33 mouse cellular contexts compared by ENCODE assay signal in genomic region chr1:35372751-35373150, GRCm38 (mm10).
"Had no signal": no experiment of that assay in that cellular context is flagged by ENCODE, and none has a peak within 500 bp of the region (broad histone marks: within the 10 kb centered on the region; RNA-seq: fewer than 3 reads in every experiment).

No protein-coding gene starts in this region.

- H3K27me3 ChIP-seq: heart, embryonic 12.5 days; heart, embryonic 13.5 days; heart, embryonic 15.5 days; hindbrain, embryonic 13.5 days; hindbrain, embryonic 15.5 days; intestine, embryonic 15.5 days; kidney, embryonic 15.5 days had no signal

- H3K4me1 ChIP-seq: heart, embryonic 10.5 days; heart, embryonic 12.5 days; heart, embryonic 13.5 days; heart, embryonic 15.5 days; hindbrain, embryonic 10.5 days; hindbrain, embryonic 13.5 days; hindbrain, embryonic 15.5 days; intestine, embryonic 15.5 days; kidney, embryonic 15.5 days had no signal

- H3K27ac ChIP-seq: heart, embryonic 10.5 days; heart, embryonic 13.5 days; heart, embryonic 15.5 days; hindbrain, embryonic 10.5 days; hindbrain, embryonic 13.5 days; hindbrain, embryonic 15.5 days; hindbrain, postnatal 0 days; intestine, embryonic 15.5 days; kidney, embryonic 15.5 days; kidney, postnatal 0 days; layer of hippocampus, adult 2 months; left cerebral cortex, adult 2 months had no signal

- DNase-seq: heart, postnatal 10 days; heart, postnatal 14 days; heart, postnatal 36 days; heart, postnatal 4 days; kidney, adult 11 months; kidney, adult 18-20 months; kidney, adult 2 months; kidney, adult 9 months; kidney, postnatal 10 days; kidney, postnatal 14 days; kidney, postnatal 25 days; kidney, postnatal 36 days; kidney, postnatal 4 days; layer of hippocampus, adult 9-11 months; layer of hippocampus, postnatal 36 days had no signal

- H3K4me3 ChIP-seq: heart, embryonic 10.5 days; heart, embryonic 12.5 days; heart, embryonic 13.5 days; heart, embryonic 15.5 days; hindbrain, embryonic 10.5 days; hindbrain, embryonic 13.5 days; hindbrain, embryonic 15.5 days; intestine, embryonic 15.5 days; kidney, embryonic 15.5 days; layer of hippocampus, adult 2 months; left cerebral cortex, adult 2 months had no signal

- H3K9ac ChIP-seq: heart, embryonic 12.5 days; heart, embryonic 13.5 days; heart, embryonic 15.5 days; hindbrain, embryonic 13.5 days; hindbrain, embryonic 15.5 days; intestine, embryonic 15.5 days; kidney, embryonic 15.5 days had no signal

- H3K4me2 ChIP-seq: heart, embryonic 11.5 days; heart, embryonic 12.5 days; heart, embryonic 13.5 days; heart, embryonic 15.5 days; hindbrain, embryonic 13.5 days; hindbrain, embryonic 15.5 days; intestine, embryonic 15.5 days; kidney, embryonic 15.5 days had no signal

- H3K9me3 ChIP-seq: heart, embryonic 10.5 days; heart, embryonic 12.5 days; heart, embryonic 13.5 days; heart, embryonic 15.5 days; hindbrain, embryonic 10.5 days; hindbrain, embryonic 13.5 days; hindbrain, embryonic 15.5 days; intestine, embryonic 15.5 days; kidney, embryonic 15.5 days had no signal

- H3K36me3 ChIP-seq: heart, embryonic 10.5 days; heart, embryonic 12.5 days; heart, embryonic 13.5 days; heart, embryonic 15.5 days; hindbrain, embryonic 10.5 days; hindbrain, embryonic 13.5 days; hindbrain, embryonic 15.5 days; intestine, embryonic 15.5 days; kidney, embryonic 15.5 days had no signal

- ATAC-seq: hindbrain, embryonic 16.5 days; hindbrain, postnatal 0 days; inflammation-experienced regulatory T-cells, adult 6 months; intestine, embryonic 15.5 days; intestine, embryonic 16.5 days; intestine, postnatal 0 days had no signal
